Mouse (Mus musculus): Measurements from ENCODE around the gene Hist1h1t. TPM values are rescaled to one million over a fixed set of nuclear protein-coding genes. Genes with fewer than 3 reads are reported as not detected.
"Not testable (repeated sequence)": the region's sequence is repeated elsewhere in the genome, so short reads cannot be mapped to it uniquely, and the experiment has no call there.

The Hist1h1t gene
- total and polyA plus RNA-seq, 3 experiments = 0.16 TPM; not detected in 2

- H3K4me1 ChIP-seq (ENCODE audit: insufficient read depth, low read depth, low read length) = no peaks in the 10 kb centered on the region
- DNase-seq (ENCODE audit: low spot score) (no peak), ATAC-seq (ENCODE audit: extremely low read depth, insufficient number of reproducible peaks, low FRiP score, poor library complexity, severe bottlenecking) (no peak)
- no peak for TF ChIP-seq POLR2AphosphoS5 (IDR thresholded peaks at IDR 0.05; ENCODE audit: insufficient replicate concordance, low read depth, low read length)
- no peak for TF ChIP-seq CTCF (IDR thresholded peaks at IDR 0.05; ENCODE audit: low read depth, low read length)
- H3K36me3 ChIP-seq (replicated peaks) = no peaks in the 10 kb centered on the region
- H3K27me3 ChIP-seq (ENCODE audit: insufficient read depth, low read length) = peaks cover 16% of the 10 kb centered on the region; the same call in 1 of the 2 replicates
- H3K9me3 ChIP-seq (replicated peaks) = no peaks in the 10 kb centered on the region
- H3K4me3 ChIP-seq (ENCODE audit: low read depth, low read length) = no peak overlapping the region
These were observed 20.8 kb downstream of the Hist1h1t start for GRCm38 (mm10) chr13:23716261-23717042.

- Histone ChIP-seq H3K36me3 (replicated peaks) (no peaks in the 10 kb centered on the region), H3K27me3 (ENCODE audit: insufficient read depth, low read length) (peaks cover 16% of the 10 kb centered on the region; the same call in 1 of the 2 replicates), H3K9me3 (replicated peaks) (no peaks in the 10 kb centered on the region), H3K4me1 (ENCODE audit: insufficient read depth, low read depth, low read length) (no peaks in the 10 kb centered on the region), H3K4me3 (ENCODE audit: low read depth, low read length) (no peak overlapping the region)
- TF ChIP-seq CTCF (IDR thresholded peaks at IDR 0.05; ENCODE audit: low read depth, low read length) = no peak
- ATAC-seq (ENCODE audit: extremely low read depth, insufficient number of reproducible peaks, low FRiP score, poor library complexity, severe bottlenecking) = no peak
- no peak for DNase-seq (ENCODE audit: low spot score)
These were observed 21.6 kb downstream of the Hist1h1t start for GRCm38 (mm10) chr13:23717176-23717575.

GRCm38 (mm10) chr13:23717593-23718245, 22.1 kb downstream of the Hist1h1t start:
- not testable (repeated sequence) for H3K4me1 ChIP-seq (ENCODE audit: insufficient read depth, low read depth, low read length); DNase-seq (ENCODE audit: low spot score); H3K4me3 ChIP-seq (ENCODE audit: low read depth, low read length); H3K9me3 ChIP-seq (replicated peaks); H3K36me3 ChIP-seq (replicated peaks); ATAC-seq (ENCODE audit: extremely low read depth, insufficient number of reproducible peaks, low FRiP score, poor library complexity, severe bottlenecking)
- H3K27me3 ChIP-seq (ENCODE audit: insufficient read depth, low read length) = peaks cover 21% of the 10 kb centered on the region

- H3K36me3 ChIP-seq (replicated peaks) = no peaks in the 10 kb centered on the region
- TF ChIP-seq TAL1 (conservative IDR thresholded peaks at IDR 0.05; ENCODE audit: low read depth, low read length) (no peak), CTCF (IDR thresholded peaks at IDR 0.05; ENCODE audit: low read depth, low read length) (no peak), GATA2 (IDR thresholded peaks at IDR 0.05; ENCODE audit: borderline replicate concordance, low read depth, low read length) (no peak), POLR2AphosphoS5 (IDR thresholded peaks at IDR 0.05; ENCODE audit: insufficient replicate concordance, low read depth, low read length) (no peak), GATA1 (IDR thresholded peaks at IDR 0.05; ENCODE audit: borderline replicate concordance, low read length) (no peak)
- H3K27me3 ChIP-seq (ENCODE audit: insufficient read depth, low read length) = peaks cover 37% of the 10 kb centered on the region
- no peaks in the 10 kb centered on the region for H3K9me3 ChIP-seq (replicated peaks)
- ATAC-seq (ENCODE audit: extremely low read depth, insufficient number of reproducible peaks, low FRiP score, poor library complexity, severe bottlenecking) (no peak), DNase-seq (ENCODE audit: low spot score) (no peak)
- H3K4me3 ChIP-seq (ENCODE audit: low read depth, low read length) = no peak overlapping the region
- no peaks in the 10 kb centered on the region for H3K4me1 ChIP-seq (ENCODE audit: insufficient read depth, low read depth, low read length)
These were observed 28.6 kb downstream of the Hist1h1t start for GRCm38 (mm10) chr13:23724239-23724638.

- no peaks in the 10 kb centered on the region for H3K9me3 ChIP-seq (replicated peaks)
- no peaks in the 10 kb centered on the region for H3K4me1 ChIP-seq (ENCODE audit: insufficient read depth, low read depth, low read length)
- H3K36me3 ChIP-seq (replicated peaks) = no peaks in the 10 kb centered on the region
- no peak for DNase-seq (ENCODE audit: low spot score)
- no peak for ATAC-seq (ENCODE audit: extremely low read depth, insufficient number of reproducible peaks, low FRiP score, poor library complexity, severe bottlenecking)
- TF ChIP-seq POLR2AphosphoS5 (IDR thresholded peaks at IDR 0.05; ENCODE audit: insufficient replicate concordance, low read depth, low read length) (no peak), CTCF (IDR thresholded peaks at IDR 0.05; ENCODE audit: low read depth, low read length) (no peak), GATA1 (IDR thresholded peaks at IDR 0.05; ENCODE audit: borderline replicate concordance, low read length) (no peak), TAL1 (conservative IDR thresholded peaks at IDR 0.05; ENCODE audit: low read depth, low read length) (no peak), GATA2 (IDR thresholded peaks at IDR 0.05; ENCODE audit: borderline replicate concordance, low read depth, low read length) (no peak)
- no peak overlapping the region for H3K4me3 ChIP-seq (ENCODE audit: low read depth, low read length)
- H3K27me3 ChIP-seq (ENCODE audit: insufficient read depth, low read length) = peaks cover 40% of the 10 kb centered on the region
These were observed 29.6 kb downstream of the Hist1h1t start for GRCm38 (mm10) chr13:23725213-23725612.

GRCm38 (mm10) chr13:23728472-23729191, 33.0 kb downstream of the Hist1h1t start:
- no peak for ATAC-seq (ENCODE audit: extremely low read depth, insufficient number of reproducible peaks, low FRiP score, poor library complexity, severe bottlenecking)

More at GRCm38 (mm10) chr13:23728472-23729191, 33.0 kb downstream of the Hist1h1t start:
- TF ChIP-seq GATA1 (IDR thresholded peaks at IDR 0.05; ENCODE audit: borderline replicate concordance, low read length) = no peak
- TF ChIP-seq TAL1 (conservative IDR thresholded peaks at IDR 0.05; ENCODE audit: low read depth, low read length) = no peak
- TF ChIP-seq CTCF (IDR thresholded peaks at IDR 0.05; ENCODE audit: low read depth, low read length) = no peak
- no peak for TF ChIP-seq GATA2 (IDR thresholded peaks at IDR 0.05; ENCODE audit: borderline replicate concordance, low read depth, low read length)
- no peak for TF ChIP-seq POLR2AphosphoS5 (IDR thresholded peaks at IDR 0.05; ENCODE audit: insufficient replicate concordance, low read depth, low read length)
- H3K27me3 ChIP-seq (ENCODE audit: insufficient read depth, low read length) = peaks cover 25% of the 10 kb centered on the region
- no peaks in the 10 kb centered on the region for H3K36me3 ChIP-seq (replicated peaks)
- no peak for DNase-seq (ENCODE audit: low spot score)
- no peaks in the 10 kb centered on the region for H3K4me1 ChIP-seq (ENCODE audit: insufficient read depth, low read depth, low read length)
- H3K4me3 ChIP-seq (ENCODE audit: low read depth, low read length) = no peak overlapping the region
- no peaks in the 10 kb centered on the region for H3K9me3 ChIP-seq (replicated peaks)

Data from G1E (cell line).